Mouse (Mus musculus): Measurements from ENCODE around the gene Vmn1r237.

Gene Vmn1r237

GRCm38 (mm10) chr17:21311565-21311964 is at the start of gene Vmn1r237:
Vmn1r237 (plus strand) TSS chr17:21311865.
- DNase-seq = no peak

GRCm38 (mm10) chr17:21272103-21272502 is 39.6 kb upstream of the Vmn1r237 start:
- DNase-seq = peak; percentile 46

DNA sequence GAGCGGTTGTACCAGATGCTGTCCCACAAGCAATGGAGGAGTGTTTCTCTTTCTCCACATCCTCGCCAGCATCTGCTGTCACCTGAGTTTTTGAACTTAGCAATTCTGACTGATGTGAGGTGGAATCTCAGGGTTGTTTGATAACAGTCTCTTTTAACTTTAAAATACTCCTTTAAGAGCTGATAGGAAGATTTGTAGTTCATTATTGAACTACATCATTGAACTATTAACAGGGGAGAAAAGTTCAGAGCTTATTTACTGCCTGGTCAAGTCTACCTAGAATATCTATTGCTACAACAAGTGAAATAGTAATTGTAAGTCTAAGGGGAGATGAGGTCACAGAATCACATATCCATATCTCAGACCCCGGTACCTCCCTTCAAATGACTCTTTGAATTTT is 29.0 kb upstream of the Vmn1r237 start, which contains the start of gene Vmn1r236:
Gene Vmn1r236 (plus strand): TSS at position 301 of the 400 bp plus-strand sequence.
- DNase-seq = no peak

DNA sequence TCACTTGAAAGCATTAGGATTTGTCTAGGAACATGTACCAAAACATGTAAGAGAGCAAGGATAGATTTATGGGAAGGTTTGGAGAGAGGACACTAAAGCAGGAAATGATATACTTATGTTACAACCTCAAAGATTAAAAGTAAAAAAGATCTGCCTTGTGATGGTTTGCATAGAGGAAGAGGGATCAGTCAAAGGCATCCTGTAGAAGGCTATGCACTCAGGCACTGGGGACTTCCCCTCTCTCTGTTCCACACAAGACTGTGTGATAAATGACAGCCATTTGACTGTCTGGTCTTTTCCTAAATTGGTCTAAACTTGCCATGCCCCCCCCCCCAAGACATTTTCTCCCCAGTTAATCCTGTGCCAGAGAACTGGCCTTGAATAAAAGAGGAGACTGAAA is 27.3 kb upstream of the Vmn1r237 start:
- no peak for DNase-seq

GRCm38 (mm10) chr17:21289695-21290094 is 22.0 kb upstream of the Vmn1r237 start:
- DNase-seq = no peak

All from embryo, embryonic 11 days (tissue).